Comparison of ENCODE assay signal across 23 mouse cellular contexts in the genomic region with DNA sequence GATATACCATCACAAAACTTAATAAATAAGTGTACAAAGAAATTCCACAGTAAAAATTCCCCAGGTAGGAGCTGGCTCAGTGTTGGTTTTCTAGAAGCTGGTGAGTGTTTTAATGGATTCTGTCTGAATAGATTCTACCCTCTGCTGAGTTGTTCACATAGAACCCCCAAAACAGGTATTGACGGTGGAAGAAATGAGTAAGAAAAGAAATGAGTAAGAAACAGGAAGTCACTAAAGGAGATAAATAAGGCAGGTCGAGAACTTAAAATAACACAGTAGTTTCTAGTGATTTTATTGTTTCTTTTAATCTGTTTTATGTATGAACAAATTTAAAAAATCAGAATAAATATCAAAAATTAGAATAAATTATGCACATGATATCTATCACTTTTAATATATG.
DNase-seq lines count a peak whose midpoint lies in the region; ATAC-seq and TF ChIP-seq lines count a peak whose summit lies in the region.
"Had no signal": no experiment of that assay in that cellular context is flagged by ENCODE, and none has a peak within 500 bp of the region (broad histone marks: within the 10 kb centered on the region; RNA-seq: fewer than 3 reads in every experiment).

No protein-coding gene starts in this region.

- no peak for TF ChIP-seq CTCF in CH12.LX (conservative IDR thresholded peaks at IDR 0.05 in 1 of 2, IDR thresholded peaks at IDR 0.05 in 1 of 2; ENCODE audit: low read depth in 2 of 2, low read length in 2 of 2)
- no peak for TF ChIP-seq CTCF in stomach, postnatal 0 days (IDR thresholded peaks at IDR 0.05; ENCODE audit: low read depth)

- H3K9ac ChIP-seq in CH12.LX (ENCODE audit: insufficient read depth, low read depth): no peak overlapping the region
- H3K9ac ChIP-seq in stomach, postnatal 0 days (ENCODE audit: low read length): no peak overlapping the region
- H3K9ac ChIP-seq in hindbrain, embryonic 16.5 days (ENCODE audit: low read depth, low read length): no peak overlapping the region

- no peaks in the 10 kb centered on the region for H3K79me2 ChIP-seq in CH12.LX (replicated peaks; ENCODE audit: control insufficient read depth, extremely low read depth, insufficient read depth, poor library complexity, severe bottlenecking)

- dilution Hi-C loops in CH12.LX (cut with MboI; ENCODE audit: extremely low pct_ligation_motif_present, extremely low pct_unique_long_range_greater_than_20kb, low sequenced_read_pairs): no loop called here

- in situ Hi-C loops in CH12.LX (cut with MboI; ENCODE audit: low pct_ligation_motif_present, low pct_unique_long_range_greater_than_20kb, low sequenced_read_pairs): no loop called here

- no peaks in the 10 kb centered on the region for H3K36me3 ChIP-seq in CH12.LX (replicated peaks in 1 of 2; ENCODE audit: control insufficient read depth in 1 of 2, insufficient read depth in 1 of 2, low read length in 1 of 2)
- H3K36me3 ChIP-seq in stomach, postnatal 0 days (ENCODE audit: control insufficient read depth, insufficient read depth, low read length): no peaks in the 10 kb centered on the region
- H3K36me3 ChIP-seq in hindbrain, embryonic 16.5 days (ENCODE audit: control insufficient read depth, insufficient read depth, low read length): no peaks in the 10 kb centered on the region
- H3K36me3 ChIP-seq: G1E had no signal

- no peaks in the 10 kb centered on the region for H3K9me3 ChIP-seq in CH12.LX (replicated peaks; ENCODE audit: low read length)
- H3K9me3 ChIP-seq in stomach, postnatal 0 days (ENCODE audit: control insufficient read depth, low read length): no peaks in the 10 kb centered on the region
- no peaks in the 10 kb centered on the region for H3K9me3 ChIP-seq in hindbrain, embryonic 16.5 days (ENCODE audit: control insufficient read depth, low read length)

- no peak overlapping the region for H3K4me2 ChIP-seq in CH12.LX (ENCODE audit: insufficient read depth, low read depth, poor library complexity, severe bottlenecking)
- H3K4me2 ChIP-seq in stomach, postnatal 0 days (replicated peaks; ENCODE audit: low read depth): no peak overlapping the region
- H3K4me2 ChIP-seq in hindbrain, embryonic 16.5 days (ENCODE audit: low read length): no peak overlapping the region

- H3K4me3 ChIP-seq in CH12.LX (replicated peaks in 1 of 3; ENCODE audit: low read depth in 2 of 3, low read length in 2 of 3, poor library complexity in 1 of 3): no peak overlapping the region
- no peak overlapping the region for H3K4me3 ChIP-seq in stomach, postnatal 0 days (ENCODE audit: low read depth, low read length)
- no peak overlapping the region for H3K4me3 ChIP-seq in hindbrain, embryonic 16.5 days (ENCODE audit: low read length)

- DNase-seq in CD4-positive, CD25-positive, alpha-beta regulatory T cell, adult 2 months (ENCODE audit: low read depth, low spot score): peak; percentile 2
- peak; percentile 66 for DNase-seq in CH12.LX (ENCODE audit: extremely low read depth)
- peak; percentile 47 for DNase-seq in induced T-regulatory cell, adult 2 months (ENCODE audit: low read depth)
- no peak for DNase-seq in cerebellum, postnatal 25 days
- DNase-seq in stomach, postnatal 0 days (ENCODE audit: low spot score): no peak
- no peak for DNase-seq in gastrocnemius, postnatal 36 days
- DNase-seq: adrenal gland, adult 2 months; adrenal gland, adult 8-10 months; adrenal gland, postnatal 10 days; adrenal gland, postnatal 14 days; adrenal gland, postnatal 25 days; adrenal gland, postnatal 36 days; B cell, adult 2 months; cerebellum, adult 11 months; cerebellum, adult 11-12 months; cerebellum, adult 18-20 months; cerebellum, adult 2 months; cerebellum, adult 8-10 months had no signal

- intact Hi-C loops in gastrocnemius, postnatal 36 days (cut with DNase I): no loop called here

- peaks cover 2 to 48% of the 10 kb centered on the region in 2 experiments; a peak in 3 of 4 replicates for H3K4me1 ChIP-seq in CH12.LX (ENCODE audit: control insufficient read depth in 1 of 2, insufficient read depth in 2 of 2)
- H3K4me1 ChIP-seq in stomach, postnatal 0 days (replicated peaks; ENCODE audit: control insufficient read depth, insufficient read depth): no peaks in the 10 kb centered on the region
- H3K4me1 ChIP-seq in hindbrain, embryonic 16.5 days (ENCODE audit: control insufficient read depth, insufficient read depth, low read depth, low read length): no peaks in the 10 kb centered on the region

- TF ChIP-seq POLR2A in CH12.LX (IDR thresholded peaks at IDR 0.05; ENCODE audit: low read depth, low read length): no peak

- WGBS in stomach, postnatal 0 days: 70% methylated on average over 2 of the region's 2 CpGs
- 89% methylated on average over 2 of the region's 2 CpGs for WGBS in hindbrain, embryonic 16.5 days

- TF ChIP-seq EP300 in CH12.LX (IDR thresholded peaks at IDR 0.05; ENCODE audit: low read length): peak; percentile 97
- TF ChIP-seq EP300 in stomach, postnatal 0 days (optimal IDR thresholded peaks at IDR 0.05): no peak

- no peaks in the 10 kb centered on the region for H3K27me3 ChIP-seq in CH12.LX (replicated peaks)
- no peaks in the 10 kb centered on the region for H3K27me3 ChIP-seq in stomach, postnatal 0 days (ENCODE audit: control insufficient read depth, insufficient read depth, low read length)
- no peaks in the 10 kb centered on the region for H3K27me3 ChIP-seq in hindbrain, embryonic 16.5 days (replicated peaks; ENCODE audit: control insufficient read depth, insufficient read depth, low read length)
- H3K27me3 ChIP-seq: Patski had no signal

- peak; percentile 49 for ATAC-seq in CD4-positive, CD25-positive, alpha-beta regulatory T cell, adult 4 months
- no peak for ATAC-seq in stomach, postnatal 0 days (ENCODE audit: low FRiP score, low TSS enrichment)
- no peak for ATAC-seq in hindbrain, embryonic 16.5 days
- ATAC-seq: activated CD4-positive, CD25-positive, alpha-beta regulatory T cell, adult 4 months; Patski had no signal

- no peak for TF ChIP-seq RAD21 in CH12.LX (IDR thresholded peaks at IDR 0.05; ENCODE audit: low read depth, low read length)

- no peak overlapping the region for H3K27ac ChIP-seq in CH12.LX (ENCODE audit: insufficient read depth, low read depth)
- no peak overlapping the region for H3K27ac ChIP-seq in stomach, postnatal 0 days (replicated peaks)
- H3K27ac ChIP-seq in hindbrain, embryonic 16.5 days (ENCODE audit: low read depth, low read length): no peak overlapping the region

TF ChIP-seq in CH12.LX, 34 proteins besides CTCF, POLR2A, EP300 and RAD21:
- TF ChIP-seq MEF2A (IDR thresholded peaks at IDR 0.05; ENCODE audit: borderline replicate concordance, low read depth, low read length) (peak; percentile 88; the same call in 1 of the 2 replicates), ZNF384 (IDR thresholded peaks at IDR 0.05; ENCODE audit: low read depth, low read length) (no peak), ELF1 (IDR thresholded peaks at IDR 0.05; ENCODE audit: low read depth, low read length) (no peak), NELFE (IDR thresholded peaks at IDR 0.05; ENCODE audit: low read depth, low read length) (no peak), RCOR1 (conservative IDR thresholded peaks at IDR 0.05; ENCODE audit: low read depth, low read length) (no peak), SMC3 (IDR thresholded peaks at IDR 0.05; ENCODE audit: low read depth, low read length) (no peak), CHD1 (IDR thresholded peaks at IDR 0.05; ENCODE audit: low read depth, low read length) (no peak), E2F4 (IDR thresholded peaks at IDR 0.05; ENCODE audit: insufficient replicate concordance, low read depth, low read length) (no peak), PAX5 (IDR thresholded peaks at IDR 0.05; ENCODE audit: low read length) (no peak), HCFC1 (IDR thresholded peaks at IDR 0.05; ENCODE audit: low read depth, low read length) (no peak), ETS1 (conservative IDR thresholded peaks at IDR 0.05; ENCODE audit: low read depth, low read length) (peak; percentile 78), ZKSCAN1 (IDR thresholded peaks at IDR 0.05; ENCODE audit: borderline replicate concordance, low read depth, low read length) (no peak), TBP (conservative IDR thresholded peaks at IDR 0.05; ENCODE audit: low read depth, low read length) (no peak), UBTF (IDR thresholded peaks at IDR 0.05; ENCODE audit: low read depth, low read length) (no peak), MXI1 (IDR thresholded peaks at IDR 0.05; ENCODE audit: low read depth, low read length) (no peak), NRF1 (IDR thresholded peaks at IDR 0.05; ENCODE audit: low read depth, low read length) (no peak), BHLHE40 (IDR thresholded peaks at IDR 0.05; ENCODE audit: low read depth, low read length) (peak; percentile 48), IRF4 (IDR thresholded peaks at IDR 0.05; ENCODE audit: low read depth, low read length) (peak; percentile 85), SIN3A (IDR thresholded peaks at IDR 0.05; ENCODE audit: low read length) (no peak), KAT2A (IDR thresholded peaks at IDR 0.05; ENCODE audit: insufficient replicate concordance, low read length) (no peak), MAFK (IDR thresholded peaks at IDR 0.05; ENCODE audit: insufficient replicate concordance, low read length) (no peak), POLR2AphosphoS2 (IDR thresholded peaks at IDR 0.05; ENCODE audit: low read depth, low read length) (no peak), USF2 (conservative IDR thresholded peaks at IDR 0.05; ENCODE audit: low read depth, low read length) (no peak), JUND (conservative IDR thresholded peaks at IDR 0.05; ENCODE audit: low read depth, low read length) (peak; percentile 99), ZC3H11A (IDR thresholded peaks at IDR 0.05; ENCODE audit: low read depth, low read length) (no peak), USF1 (IDR thresholded peaks at IDR 0.05; ENCODE audit: low read depth, low read length) (no peak), TCF12 (IDR thresholded peaks at IDR 0.05; ENCODE audit: low read depth, low read length) (no peak), CHD2 (IDR thresholded peaks at IDR 0.05; ENCODE audit: low read length) (no peak), JUN (IDR thresholded peaks at IDR 0.05; ENCODE audit: insufficient read depth, low read depth, low read length) (peak; percentile 94), MAZ (IDR thresholded peaks at IDR 0.05; ENCODE audit: low read depth, low read length) (no peak), ZMIZ1 (IDR thresholded peaks at IDR 0.05; ENCODE audit: low read depth, low read length) (no peak), GABPA (IDR thresholded peaks at IDR 0.05; ENCODE audit: insufficient replicate concordance, low read depth, low read length) (no peak), MAX (IDR thresholded peaks at IDR 0.05; ENCODE audit: low read length) (no peak), MYC (IDR thresholded peaks at IDR 0.05; ENCODE audit: low read depth, low read length) (no peak)

Comparison
In these comparisons a context has a peak if more than half of its experiments do, and no peak if none do; other contexts are left out.
1. DNase-seq: peak in CD4-positive, CD25-positive, alpha-beta regulatory T cell, adult 2 months (single experiment), CH12.LX (single experiment) and induced T-regulatory cell, adult 2 months (single experiment); none in cerebellum, postnatal 25 days (0 of 2), stomach, postnatal 0 days (single experiment) and gastrocnemius, postnatal 36 days (0 of 2).